ENCODE assay signal across 41 mouse cellular contexts in the genomic region with DNA sequence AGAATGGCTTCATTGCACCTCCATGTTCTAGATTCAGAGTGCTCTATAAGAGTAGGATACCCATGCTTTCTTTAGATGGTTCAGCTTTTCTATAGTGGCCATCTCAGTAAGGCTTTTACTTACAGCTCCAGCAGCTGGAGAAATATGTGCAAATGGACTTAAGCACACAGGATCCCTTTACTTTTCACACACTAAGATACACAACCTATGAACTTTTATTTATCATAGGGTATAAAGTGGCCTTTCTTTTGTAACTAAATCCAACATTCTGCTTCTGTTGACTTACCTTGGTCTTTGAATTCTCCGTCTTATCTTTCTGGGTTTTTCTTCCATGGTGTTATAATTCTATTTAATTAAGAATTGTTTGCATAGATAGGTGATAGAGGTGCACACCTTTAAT. TPM values are rescaled to one million over a fixed set of nuclear protein-coding genes. Genes with fewer than 3 reads are reported as not detected.
"Had no signal": no experiment of that assay in that cellular context is flagged by ENCODE, and none has a peak within 500 bp of the region (broad histone marks: within the 10 kb centered on the region; RNA-seq: fewer than 3 reads in every experiment).

No protein-coding gene starts in this region.

- H3K4me2 ChIP-seq: heart, embryonic 11.5 days; heart, embryonic 13.5 days; heart, embryonic 15.5 days; hindbrain, embryonic 13.5 days; hindbrain, embryonic 15.5 days; kidney, embryonic 15.5 days; limb, embryonic 13.5 days; limb, embryonic 15.5 days; liver, embryonic 12.5 days had no signal

- ATAC-seq: hindbrain, postnatal 0 days; intestine, embryonic 16.5 days; liver, embryonic 12.5 days had no signal

- DNase-seq: gastrocnemius, postnatal 14 days; gastrocnemius, postnatal 36 days; heart, adult 18-20 months; heart, postnatal 14 days; heart, postnatal 36 days; kidney, adult 11 months; kidney, adult 2 months; kidney, adult 9 months; kidney, postnatal 14 days; kidney, postnatal 36 days; layer of hippocampus, adult 9-11 months; layer of hippocampus, postnatal 36 days; left cerebral cortex, postnatal 4 days had no signal

- H3K27ac ChIP-seq: heart, embryonic 13.5 days; heart, embryonic 15.5 days; hindbrain, embryonic 13.5 days; hindbrain, embryonic 15.5 days; hindbrain, postnatal 0 days; kidney, embryonic 15.5 days; kidney, postnatal 0 days; limb, embryonic 13.5 days; limb, embryonic 15.5 days; liver, embryonic 12.5 days had no signal

- H3K4me3 ChIP-seq: heart, embryonic 13.5 days; heart, embryonic 15.5 days; hindbrain, embryonic 13.5 days; hindbrain, embryonic 15.5 days; kidney, embryonic 15.5 days; limb, embryonic 13.5 days; limb, embryonic 15.5 days; liver, embryonic 12.5 days had no signal

- H3K9me3 ChIP-seq: heart, embryonic 13.5 days; heart, embryonic 15.5 days; hindbrain, embryonic 13.5 days; hindbrain, embryonic 15.5 days; kidney, embryonic 15.5 days; limb, embryonic 13.5 days; limb, embryonic 15.5 days; liver, embryonic 12.5 days had no signal

- H3K9ac ChIP-seq: heart, embryonic 13.5 days; heart, embryonic 15.5 days; hindbrain, embryonic 13.5 days; hindbrain, embryonic 15.5 days; kidney, embryonic 15.5 days; limb, embryonic 13.5 days; limb, embryonic 15.5 days; liver, embryonic 12.5 days had no signal

- H3K27me3 ChIP-seq: heart, embryonic 13.5 days; heart, embryonic 15.5 days; hindbrain, embryonic 13.5 days; hindbrain, embryonic 15.5 days; kidney, embryonic 15.5 days; limb, embryonic 13.5 days; limb, embryonic 15.5 days had no signal

- H3K36me3 ChIP-seq: heart, embryonic 13.5 days; heart, embryonic 15.5 days; hindbrain, embryonic 13.5 days; hindbrain, embryonic 15.5 days; kidney, embryonic 15.5 days; limb, embryonic 13.5 days; limb, embryonic 15.5 days; liver, embryonic 12.5 days had no signal

- H3K4me1 ChIP-seq: heart, embryonic 13.5 days; heart, embryonic 15.5 days; hindbrain, embryonic 13.5 days; hindbrain, embryonic 15.5 days; kidney, embryonic 15.5 days; limb, embryonic 13.5 days; limb, embryonic 15.5 days had no signal

RNA-seq across cellular contexts. Expression of a gene that starts 25.5 kb away (rescaled TPM):
- total RNA-seq: gastrocnemius, adult 18-20 months; gastrocnemius, adult 8-10 months; gastrocnemius, postnatal 36 days; heart, adult 18-20 months; heart, postnatal 14 days; heart, postnatal 36 days; hematopoietic stem cell, adult 5-6 weeks; layer of hippocampus, adult 18-20 months; layer of hippocampus, adult 8-10 months; layer of hippocampus, postnatal 14 days; layer of hippocampus, postnatal 36 days; left cerebral cortex, adult 18-20 months; left cerebral cortex, postnatal 10 days; left cerebral cortex, postnatal 25 days; liver, adult 2 months had no signal
- polyA plus RNA-seq: gonadal fat pad, adult 2 months; heart, embryonic 11.5 days; heart, embryonic 13.5 days; heart, embryonic 15.5 days; heart, postnatal 0 days; hindbrain, embryonic 11.5 days; hindbrain, embryonic 13.5 days; hindbrain, postnatal 0 days; intestine, embryonic 14.5 days; intestine, embryonic 16.5 days; kidney, adult 2 months; kidney, embryonic 15.5 days; kidney, postnatal 0 days; large intestine, adult 2 months; limb, embryonic 11.5 days; limb, embryonic 13.5 days; limb, embryonic 15.5 days; liver, adult 2 months; liver, embryonic 12.5 days had no signal
